Mouse (Mus musculus) megakaryocyte progenitor cell, adult 5-6 weeks (primary cell): ENCODE data around the gene Pip4k2b. TPM values are rescaled to one million over a fixed set of nuclear protein-coding genes. Genes with fewer than 3 reads are reported as not detected.

ENCODE experiments used
- ATAC-seq: replicated peaks from 2 replicates; pipeline ENCODE4 v1.8.0; 2016; ENCODE audit warnings: mild to moderate bottlenecking, moderate TSS enrichment, inconsistent platforms; ENCODE audit not compliant: poor library complexity
- total RNA-seq, 2 experiments: library from RNA; stranded (forward) in 1 of 2; stranded (reverse) in 1 of 2; fragments of 157-497, 149-512 nt in 1 of 2; fragments of 200-1000 nt in 1 of 2; gene quantifications; 2 replicates each; pipeline versions ENCODE4 v1.2.3 to v1.2.4; 2015 to 2017

The Pip4k2b gene
- total RNA-seq, 2 experiments from 2014 or later: 17.2 to 17.6 TPM

GRCm38 (mm10) chr11:97670234-97671176 lies 74.0 kb downstream of the Pip4k2b start:
- no peak for ATAC-seq

GRCm38 (mm10) chr11:97669829-97670228 lies 74.7 kb downstream of the Pip4k2b start:
- ATAC-seq: no peak

GRCm38 (mm10) chr11:97669268-97669667 lies 75.2 kb downstream of the Pip4k2b start:
- ATAC-seq: no peak

- ATAC-seq: no peak
These were observed 76.3 kb downstream of the Pip4k2b start for GRCm38 (mm10) chr11:97668160-97668559.

GRCm38 (mm10) chr11:97666794-97667193 lies 77.7 kb downstream of the Pip4k2b start:
- ATAC-seq: no peak

GRCm38 (mm10) chr11:97666221-97666620 lies 78.3 kb downstream of the Pip4k2b start:
- no peak for ATAC-seq

GRCm38 (mm10) chr11:97665431-97665830 lies 79.1 kb downstream of the Pip4k2b start:
- no peak for ATAC-seq

Other genes with a start within 250 kb of the Pip4k2b start
- not detected in 2 replicates for gene 4933428G20Rik, start 244.4 kb downstream of the Pip4k2b start, total RNA-seq (2015)
- gene 4933428G20Rik, start 244.4 kb downstream of the Pip4k2b start, total RNA-seq (2017): not detected in 2 replicates
- 0.02 TPM in 1 of 2 replicates, not detected in the other for gene Srcin1, start 168.5 kb downstream of the Pip4k2b start, total RNA-seq (2015)
- gene Srcin1, start 168.5 kb downstream of the Pip4k2b start, total RNA-seq (2017): not detected in 2 replicates
- 3.4 and 4.0 TPM in 2 replicates for gene Epop, start 115.0 kb downstream of the Pip4k2b start, total RNA-seq (2015)
- 0.62 and 0.91 TPM in 2 replicates for gene Epop, start 115.0 kb downstream of the Pip4k2b start, total RNA-seq (2017)
- gene Mllt6, start 81.3 kb downstream of the Pip4k2b start, total RNA-seq (2015): 3.3 and 4.5 TPM in 2 replicates
- gene Mllt6, start 81.3 kb downstream of the Pip4k2b start, total RNA-seq (2017): 5.8 and 7.2 TPM in 2 replicates
- gene Cisd3, start 58.9 kb downstream of the Pip4k2b start, total RNA-seq (2015): 17.4 and 24.9 TPM in 2 replicates
- gene Cisd3, start 58.9 kb downstream of the Pip4k2b start, total RNA-seq (2017): 3.5 and 5.4 TPM in 2 replicates
- gene Pcgf2, start 44.2 kb downstream of the Pip4k2b start, total RNA-seq (2015): 3.9 and 4.6 TPM in 2 replicates
- 1.2 and 1.5 TPM in 2 replicates for gene Pcgf2, start 44.2 kb downstream of the Pip4k2b start, total RNA-seq (2017)
- 114 and 126 TPM in 2 replicates for gene Psmb3, start 41.3 kb downstream of the Pip4k2b start, total RNA-seq (2015)
- gene Psmb3, start 41.3 kb downstream of the Pip4k2b start, total RNA-seq (2017): 158 and 185 TPM in 2 replicates
- 8.8 and 9.3 TPM in 2 replicates for gene Cwc25, start 21.9 kb upstream of the Pip4k2b start, total RNA-seq (2015)
- gene Cwc25, start 21.9 kb upstream of the Pip4k2b start, total RNA-seq (2017): 16.7 and 19.2 TPM in 2 replicates
- 0.64 TPM in 1 of 2 replicates, not detected in the other for gene 1700001P01Rik, start 31.2 kb upstream of the Pip4k2b start, total RNA-seq (2015)
- gene 1700001P01Rik, start 31.2 kb upstream of the Pip4k2b start, total RNA-seq (2017): 0.30 TPM in 1 of 2 replicates, not detected in the other
- gene Rpl23, start 37.7 kb upstream of the Pip4k2b start, total RNA-seq (2015): 1,765 and 1,897 TPM in 2 replicates
- gene Rpl23, start 37.7 kb upstream of the Pip4k2b start, total RNA-seq (2017): 1,416 and 1,747 TPM in 2 replicates
- 40.1 and 47.2 TPM in 2 replicates for gene Lasp1, start 54.3 kb upstream of the Pip4k2b start, total RNA-seq (2015)
- 139 and 201 TPM in 2 replicates for gene Lasp1, start 54.3 kb upstream of the Pip4k2b start, total RNA-seq (2017)
- gene B230217C12Rik, start 96.1 kb upstream of the Pip4k2b start, total RNA-seq (2015): 2.1 and 3.8 TPM in 2 replicates
- 0.17 TPM in 2 replicates for gene B230217C12Rik, start 96.1 kb upstream of the Pip4k2b start, total RNA-seq (2017)
- not detected in 2 replicates for gene Fbxo47, start 139.4 kb upstream of the Pip4k2b start, total RNA-seq (2015)
- 0.12 and 1.6 TPM in 2 replicates for gene Fbxo47, start 139.4 kb upstream of the Pip4k2b start, total RNA-seq (2017)
- 2.3 and 3.0 TPM in 2 replicates for gene Plxdc1, start 241.7 kb upstream of the Pip4k2b start, total RNA-seq (2015)
- gene Plxdc1, start 241.7 kb upstream of the Pip4k2b start, total RNA-seq (2017): 0.92 and 1.0 TPM in 2 replicates